Mouse (Mus musculus): ENCODE measurements around the gene Gtf3a.

GRCm38 (mm10) chr5:146931904-146932553, 16.4 kb upstream of the Gtf3a start:
- no peak for TF ChIP-seq CTCF (IDR thresholded peaks at IDR 0.05; ENCODE audit: extremely low read depth, insufficient read depth, low read length)
- TF ChIP-seq POLR2A (IDR thresholded peaks at IDR 0.05; ENCODE audit: extremely low read depth, insufficient read depth, low read length): no peak

All from cortical plate, adult 2 months (tissue).